Mouse (Mus musculus): ENCODE results near the gene Tmem237. TPM values are rescaled to one million over a fixed set of nuclear protein-coding genes. Genes with fewer than 3 reads are reported as not detected.

Gene Tmem237
- polyA plus RNA-seq (2012; rRNA removed) = 34.5 and 55.2 TPM in 2 replicates

DNA sequence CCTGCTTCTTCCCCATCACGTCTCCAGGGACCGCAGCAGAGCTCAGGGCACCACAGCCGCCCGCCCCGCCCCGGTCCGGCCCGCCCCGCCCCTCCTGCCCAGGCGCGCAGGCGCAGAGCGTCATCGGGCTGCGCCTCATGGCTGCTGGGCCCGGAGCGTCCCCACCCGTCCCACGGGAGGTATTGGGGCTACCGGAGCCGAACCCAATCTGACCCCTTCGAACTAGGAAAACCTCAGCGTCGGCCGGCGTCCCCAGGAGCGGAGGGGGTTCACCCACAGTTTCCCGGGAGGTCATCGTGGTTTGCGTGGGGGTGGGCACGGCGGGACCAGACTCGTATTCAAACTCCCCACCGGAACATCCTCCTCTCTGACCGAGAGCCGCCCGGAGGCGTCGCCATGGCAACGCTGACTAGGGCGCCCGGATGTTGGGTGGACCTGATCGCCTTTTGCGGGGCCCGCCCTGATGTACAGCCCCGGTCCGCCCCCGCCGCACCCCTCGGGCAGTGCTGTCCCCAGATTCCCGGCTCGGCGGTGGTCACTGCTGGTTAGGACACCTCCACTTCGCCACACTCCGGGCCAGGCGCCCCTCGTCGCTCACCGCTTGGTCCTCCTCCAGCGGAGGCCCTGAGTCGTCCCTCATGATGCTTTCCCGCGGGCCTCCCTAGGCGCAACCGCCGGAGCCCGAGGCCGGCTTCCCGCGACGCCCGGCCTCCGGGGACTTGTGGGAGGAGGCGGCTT lies at the start of gene Tmem237:
Tmem237 (minus strand) TSS at position 689 of the 738 bp plus-strand sequence.

DNA sequence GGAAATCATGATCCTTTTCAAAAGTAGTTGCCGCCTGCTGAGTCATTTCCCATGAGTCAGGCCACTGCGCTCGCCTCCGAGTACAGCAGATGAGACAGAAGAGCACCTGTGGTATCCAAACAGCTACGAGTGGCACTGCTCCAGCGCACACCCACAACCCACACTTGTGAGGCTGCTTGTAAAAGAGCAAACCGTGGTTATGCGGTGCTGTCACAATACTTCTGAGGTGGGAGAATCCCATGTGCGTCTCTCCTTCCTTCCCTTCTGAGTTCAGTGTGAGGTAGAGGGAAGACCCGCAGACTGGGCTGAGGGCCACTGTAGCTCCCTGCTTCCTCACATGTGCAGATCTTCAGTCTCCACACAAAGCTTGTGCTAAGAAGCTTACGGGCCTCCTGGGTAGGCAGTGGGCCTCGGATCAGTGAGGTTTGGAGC lies 42.8 kb upstream of the Tmem237 start, which contains the start of gene Mpp4:
Mpp4 (minus strand) TSS at position 360 of the 432 bp plus-strand sequence.

DNA sequence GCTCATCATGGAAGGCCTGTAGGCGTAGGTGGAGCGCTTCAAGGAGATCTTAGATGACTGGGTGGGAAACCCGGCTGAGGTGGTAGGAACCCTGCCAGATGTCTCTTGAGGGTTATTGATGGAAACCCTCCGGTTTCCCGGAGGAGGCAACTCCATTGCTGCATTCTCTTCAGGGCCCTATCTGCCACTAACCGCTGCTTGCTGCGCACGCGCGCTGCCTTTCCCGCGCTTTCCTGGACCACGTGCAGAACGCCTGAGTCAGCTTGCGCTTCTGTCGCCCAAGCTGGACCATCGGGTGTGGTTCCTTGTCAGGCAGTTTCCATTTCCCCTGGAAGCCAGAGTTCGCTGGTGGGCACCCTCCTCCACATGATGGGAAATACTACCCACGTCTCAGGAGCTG lies 25.5 kb downstream of the Tmem237 start, which contains the start of gene C2cd6:
C2cd6 (minus strand) TSS at position 196 of the 400 bp plus-strand sequence.

Other genes with a start within 250 kb of the Tmem237 start
- gene Trak2, start 147.0 kb downstream of the Tmem237 start, polyA plus RNA-seq (2012; rRNA removed) = 16.8 and 17.3 TPM in 2 replicates
- 10.1 and 18.2 TPM in 2 replicates for gene Stradb, start 146.9 kb downstream of the Tmem237 start, polyA plus RNA-seq (2012; rRNA removed)
- 0.07 TPM in 1 of 2 replicates, not detected in the other for gene C2cd6, start 25.5 kb downstream of the Tmem237 start, polyA plus RNA-seq (2012; rRNA removed)
- 1.1 TPM in 2 replicates for gene Mpp4, start 43.0 kb upstream of the Tmem237 start, polyA plus RNA-seq (2012; rRNA removed)
- 12.8 and 13.4 TPM in 2 replicates for gene Als2, start 116.8 kb upstream of the Tmem237 start, polyA plus RNA-seq (2012; rRNA removed)
- gene Cdk15, start 136.5 kb upstream of the Tmem237 start, polyA plus RNA-seq (2012; rRNA removed) = 0.24 and 0.36 TPM in 2 replicates